Mouse (Mus musculus): ENCODE data around the gene Anks3. TPM values are rescaled to one million over a fixed set of nuclear protein-coding genes. Genes with fewer than 3 reads are reported as not detected.

The Anks3 gene
- polyA plus RNA-seq, 1 experiment from 2014 or later = 60.0 TPM

- H3K4me1 ChIP-seq (replicated peaks) = peaks cover 21% of the 10 kb centered on the region
- no peak overlapping the region for H3K4me3 ChIP-seq
- no peaks in the 10 kb centered on the region for H3K9me3 ChIP-seq
- no peak overlapping the region for H3K27ac ChIP-seq
- WGBS = 82% methylated on average over 6 of the region's 6 CpGs
- 0 out of 2 replicates have a peak, but pooled peaks cover 3% of the 10 kb centered on the region for H3K36me3 ChIP-seq
- no peak for DNase-seq (ENCODE audit: low spot score)
- H3K27me3 ChIP-seq (ENCODE audit: insufficient read depth, poor library complexity, severe bottlenecking) = no peaks in the 10 kb centered on the region
Measured at GRCm38 (mm10) chr16:4898881-4899280, 65.1 kb downstream of the Anks3 start.

- no peak overlapping the region for H3K4me3 ChIP-seq
- no peaks in the 10 kb centered on the region for H3K9me3 ChIP-seq
- no peak overlapping the region for H3K27ac ChIP-seq
- H3K4me1 ChIP-seq (replicated peaks) = peaks cover 21% of the 10 kb centered on the region
- DNase-seq (ENCODE audit: low spot score) = no peak
- 0 out of 2 replicates have a peak, but pooled peaks cover 3% of the 10 kb centered on the region for H3K36me3 ChIP-seq
- H3K27me3 ChIP-seq (ENCODE audit: insufficient read depth, poor library complexity, severe bottlenecking) = no peaks in the 10 kb centered on the region
- 54% methylated on average over 7 of the region's 7 CpGs for WGBS
Measured at GRCm38 (mm10) chr16:4897146-4897730, 66.8 kb downstream of the Anks3 start.

- 78% methylated on average over 5 of the region's 5 CpGs for WGBS
Measured at GRCm38 (mm10) chr16:4896249-4897027, 67.6 kb downstream of the Anks3 start.

GRCm38 (mm10) chr16:4894201-4894908 lies 69.7 kb downstream of the Anks3 start:
- H3K36me3 ChIP-seq = 0 out of 2 replicates have a peak, but pooled peaks cover 10% of the 10 kb centered on the region
- peak overlapping the region; percentile 12; the same call in 1 of the 2 replicates for H3K27ac ChIP-seq
- WGBS = 80% methylated on average over 7 of the region's 7 CpGs
- no peaks in the 10 kb centered on the region for H3K27me3 ChIP-seq (ENCODE audit: insufficient read depth, poor library complexity, severe bottlenecking)
- no peaks in the 10 kb centered on the region for H3K9me3 ChIP-seq
- H3K4me1 ChIP-seq (replicated peaks) = peaks cover 16% of the 10 kb centered on the region
- DNase-seq (ENCODE audit: low spot score) = no peak
- H3K4me3 ChIP-seq = no peak overlapping the region

More at GRCm38 (mm10) chr16:4896249-4897027, 67.6 kb downstream of the Anks3 start:
- no peak overlapping the region for H3K4me3 ChIP-seq
- H3K4me1 ChIP-seq (replicated peaks) = peaks cover 21% of the 10 kb centered on the region
- H3K27ac ChIP-seq = no peak overlapping the region
- DNase-seq (ENCODE audit: low spot score) = no peak
- H3K9me3 ChIP-seq = no peaks in the 10 kb centered on the region
- H3K27me3 ChIP-seq (ENCODE audit: insufficient read depth, poor library complexity, severe bottlenecking) = no peaks in the 10 kb centered on the region
- H3K36me3 ChIP-seq = 0 out of 2 replicates have a peak, but pooled peaks cover 3% of the 10 kb centered on the region

GRCm38 (mm10) chr16:4892171-4892570 lies 71.8 kb downstream of the Anks3 start:
- WGBS = 89% methylated on average over 6 of the region's 6 CpGs
- H3K4me1 ChIP-seq (replicated peaks) = peaks cover 24% of the 10 kb centered on the region
- no peaks in the 10 kb centered on the region for H3K9me3 ChIP-seq
- DNase-seq (ENCODE audit: low spot score) = no peak
- H3K27ac ChIP-seq = no peak overlapping the region
- H3K36me3 ChIP-seq = 0 out of 2 replicates have a peak, but pooled peaks cover 10% of the 10 kb centered on the region
- no peak overlapping the region for H3K4me3 ChIP-seq
- H3K27me3 ChIP-seq (ENCODE audit: insufficient read depth, poor library complexity, severe bottlenecking) = no peaks in the 10 kb centered on the region

Other genes starting within 250 kb of the Anks3 start
- 192 and 203 TPM in 2 replicates for gene Nmral1, start 244.8 kb downstream of the Anks3 start, polyA plus RNA-seq (2016; fragmentation: Nextera tagmentation; extraction: Ambion mirVana)
- 84.6 and 93.3 TPM in 2 replicates for gene Hmox2, start 237.8 kb downstream of the Anks3 start, polyA plus RNA-seq (2016; fragmentation: Nextera tagmentation; extraction: Ambion mirVana)
- gene Cdip1, start 173.9 kb downstream of the Anks3 start, polyA plus RNA-seq (2016; fragmentation: Nextera tagmentation; extraction: Ambion mirVana) = 109 and 111 TPM in 2 replicates
- 0.51 and 0.55 TPM in 2 replicates for gene 4930562C15Rik, start 128.8 kb downstream of the Anks3 start, polyA plus RNA-seq (2016; fragmentation: Nextera tagmentation; extraction: Ambion mirVana)
- gene Ubald1, start 83.9 kb downstream of the Anks3 start, polyA plus RNA-seq (2016; fragmentation: Nextera tagmentation; extraction: Ambion mirVana) = 33.1 and 41.3 TPM in 2 replicates
- 71.6 and 80.8 TPM in 2 replicates for gene Mgrn1, start 78.0 kb downstream of the Anks3 start, polyA plus RNA-seq (2016; fragmentation: Nextera tagmentation; extraction: Ambion mirVana)
- 141 and 145 TPM in 2 replicates for gene Nudt16l1, start 25.4 kb downstream of the Anks3 start, polyA plus RNA-seq (2016; fragmentation: Nextera tagmentation; extraction: Ambion mirVana)
- 0.05 TPM in 1 of 2 replicates, not detected in the other for gene Sept12, start 33.6 kb upstream of the Anks3 start, polyA plus RNA-seq (2016; fragmentation: Nextera tagmentation; extraction: Ambion mirVana)
- gene Smim22, start 43.1 kb upstream of the Anks3 start, polyA plus RNA-seq (2016; fragmentation: Nextera tagmentation; extraction: Ambion mirVana) = 4.6 and 5.4 TPM in 2 replicates
- gene Rogdi, start 49.3 kb upstream of the Anks3 start, polyA plus RNA-seq (2016; fragmentation: Nextera tagmentation; extraction: Ambion mirVana) = 63.7 and 108 TPM in 2 replicates
- 211 and 219 TPM in 2 replicates for gene Glyr1, start 85.7 kb upstream of the Anks3 start, polyA plus RNA-seq (2016; fragmentation: Nextera tagmentation; extraction: Ambion mirVana)
- gene Ubn1, start 85.9 kb upstream of the Anks3 start, polyA plus RNA-seq (2016; fragmentation: Nextera tagmentation; extraction: Ambion mirVana) = 17.8 TPM in 2 replicates
- gene Ppl, start 168.2 kb upstream of the Anks3 start, polyA plus RNA-seq (2016; fragmentation: Nextera tagmentation; extraction: Ambion mirVana) = 1.4 and 1.9 TPM in 2 replicates
- gene Sec14l5, start 182.9 kb upstream of the Anks3 start, polyA plus RNA-seq (2016; fragmentation: Nextera tagmentation; extraction: Ambion mirVana) = 0.29 and 0.78 TPM in 2 replicates
- 14.4 and 15.3 TPM in 2 replicates for gene Nagpa, start 239.8 kb upstream of the Anks3 start, polyA plus RNA-seq (2016; fragmentation: Nextera tagmentation; extraction: Ambion mirVana)